Mouse (Mus musculus): ENCODE results near the gene Tmem138. TPM values are rescaled to one million over a fixed set of nuclear protein-coding genes. Genes with fewer than 3 reads are reported as not detected.

Tmem138 gene
- polyA plus RNA-seq, 1 experiment from 2014 or later, result 55.5 TPM

GRCm38 (mm10) chr19:10590301-10590700, 13.1 kb upstream of the Tmem138 start:
- 0 out of 2 replicates have a peak, but pooled peaks cover 2% of the 10 kb centered on the region for H3K4me1 ChIP-seq
- no peak for DNase-seq (ENCODE audit: low spot score)
- no peak overlapping the region for H3K27ac ChIP-seq
- WGBS, result 80% methylated on average over 3 of the region's 3 CpGs
- H3K4me3 ChIP-seq, result no peak overlapping the region
- H3K36me3 ChIP-seq, result peaks cover 50% of the 10 kb centered on the region
- H3K27me3 ChIP-seq (ENCODE audit: low read depth, poor library complexity, severe bottlenecking), result no peaks in the 10 kb centered on the region
- H3K9me3 ChIP-seq (replicated peaks), result no peaks in the 10 kb centered on the region

GRCm38 (mm10) chr19:10589127-10589857, 12.1 kb upstream of the Tmem138 start:
- Histone ChIP-seq H3K27ac (no peak overlapping the region), H3K9me3 (replicated peaks) (no peaks in the 10 kb centered on the region), H3K4me1 (0 out of 2 replicates have a peak, but pooled peaks cover 2% of the 10 kb centered on the region), H3K4me3 (no peak overlapping the region), H3K36me3 (peaks cover 45% of the 10 kb centered on the region), H3K27me3 (ENCODE audit: low read depth, poor library complexity, severe bottlenecking) (no peaks in the 10 kb centered on the region)
- 81% methylated on average over 5 of the region's 5 CpGs for WGBS
- DNase-seq (ENCODE audit: low spot score), result no peak

GRCm38 (mm10) chr19:10587231-10587630, 10.1 kb upstream of the Tmem138 start:
- Histone ChIP-seq H3K27me3 (ENCODE audit: low read depth, poor library complexity, severe bottlenecking) (no peaks in the 10 kb centered on the region), H3K36me3 (peaks cover 27% of the 10 kb centered on the region), H3K4me3 (no peak overlapping the region), H3K27ac (no peak overlapping the region), H3K4me1 (0 out of 2 replicates have a peak, but pooled peaks cover 2% of the 10 kb centered on the region), H3K9me3 (replicated peaks) (no peaks in the 10 kb centered on the region)
- no peak for DNase-seq (ENCODE audit: low spot score)
- WGBS, result 83% methylated on average over 8 of the region's 8 CpGs

- Histone ChIP-seq H3K27ac (no peak overlapping the region), H3K36me3 (peaks cover 17% of the 10 kb centered on the region), H3K9me3 (replicated peaks) (no peaks in the 10 kb centered on the region), H3K4me1 (0 out of 2 replicates have a peak, but pooled peaks cover 2% of the 10 kb centered on the region), H3K4me3 (no peak overlapping the region), H3K27me3 (ENCODE audit: low read depth, poor library complexity, severe bottlenecking) (no peaks in the 10 kb centered on the region)
- DNase-seq (ENCODE audit: low spot score), result no peak
- 86% methylated on average over 8 of the region's 8 CpGs for WGBS
These were observed 8.0 kb upstream of the Tmem138 start for GRCm38 (mm10) chr19:10585112-10585511.

GRCm38 (mm10) chr19:10583550-10584146, 6.5 kb upstream of the Tmem138 start:
- H3K27me3 ChIP-seq (ENCODE audit: low read depth, poor library complexity, severe bottlenecking), result no peaks in the 10 kb centered on the region
- no peak overlapping the region for H3K27ac ChIP-seq
- no peak overlapping the region for H3K4me3 ChIP-seq
- H3K36me3 ChIP-seq, result peaks cover 17% of the 10 kb centered on the region
- no peak for DNase-seq (ENCODE audit: low spot score)
- H3K4me1 ChIP-seq, result no peaks in the 10 kb centered on the region
- H3K9me3 ChIP-seq (replicated peaks), result no peaks in the 10 kb centered on the region
- WGBS, result 77% methylated on average over 7 of the region's 7 CpGs

GRCm38 (mm10) chr19:10581984-10582383, 4.8 kb upstream of the Tmem138 start:
- Histone ChIP-seq H3K9me3 (replicated peaks) (no peaks in the 10 kb centered on the region), H3K27me3 (ENCODE audit: low read depth, poor library complexity, severe bottlenecking) (no peaks in the 10 kb centered on the region), H3K4me1 (peaks cover 8% of the 10 kb centered on the region; the same call in 1 of the 2 replicates), H3K36me3 (peaks cover 8% of the 10 kb centered on the region), H3K27ac (no peak overlapping the region), H3K4me3 (no peak overlapping the region)
- no peak for DNase-seq (ENCODE audit: low spot score)
- 88% methylated on average over 6 of the region's 6 CpGs for WGBS

GRCm38 (mm10) chr19:10580761-10581160, 3.6 kb upstream of the Tmem138 start:
- no peak for DNase-seq (ENCODE audit: low spot score)
- WGBS, result 86% methylated on average over 3 of the region's 3 CpGs
- H3K4me3 ChIP-seq, result no peak overlapping the region
- no peak overlapping the region for H3K27ac ChIP-seq
- no peaks in the 10 kb centered on the region for H3K27me3 ChIP-seq (ENCODE audit: low read depth, poor library complexity, severe bottlenecking)
- H3K4me1 ChIP-seq, result peaks cover 14% of the 10 kb centered on the region
- peaks cover 8% of the 10 kb centered on the region for H3K36me3 ChIP-seq
- no peaks in the 10 kb centered on the region for H3K9me3 ChIP-seq (replicated peaks)

- peaks cover 9% of the 10 kb centered on the region for H3K36me3 ChIP-seq
- WGBS, result 83% methylated on average over 3 of the region's 3 CpGs
- DNase-seq (ENCODE audit: low spot score), result no peak
- no peak overlapping the region for H3K27ac ChIP-seq
- no peak overlapping the region for H3K4me3 ChIP-seq
- no peaks in the 10 kb centered on the region for H3K9me3 ChIP-seq (replicated peaks)
- peaks cover 14% of the 10 kb centered on the region for H3K4me1 ChIP-seq
- H3K27me3 ChIP-seq (ENCODE audit: low read depth, poor library complexity, severe bottlenecking), result no peaks in the 10 kb centered on the region
These were observed 2.9 kb upstream of the Tmem138 start for GRCm38 (mm10) chr19:10580102-10580501.

- no peak for DNase-seq (ENCODE audit: low spot score)
- H3K27ac ChIP-seq, result no peak overlapping the region
- no peaks in the 10 kb centered on the region for H3K4me1 ChIP-seq
- 97% methylated on average over 6 of the region's 6 CpGs for WGBS
- no peaks in the 10 kb centered on the region for H3K9me3 ChIP-seq (replicated peaks)
- H3K27me3 ChIP-seq (ENCODE audit: low read depth, poor library complexity, severe bottlenecking), result no peaks in the 10 kb centered on the region
- peaks cover 59% of the 10 kb centered on the region for H3K36me3 ChIP-seq
- H3K4me3 ChIP-seq, result no peak overlapping the region
These were observed 7.5 kb downstream of the Tmem138 start for GRCm38 (mm10) chr19:10569627-10570026.

- DNase-seq (ENCODE audit: low spot score), result no peak
- Histone ChIP-seq H3K4me3 (no peak overlapping the region), H3K36me3 (peaks cover 15% of the 10 kb centered on the region), H3K4me1 (no peaks in the 10 kb centered on the region), H3K9me3 (replicated peaks) (no peaks in the 10 kb centered on the region), H3K27ac (no peak overlapping the region), H3K27me3 (ENCODE audit: low read depth, poor library complexity, severe bottlenecking) (no peaks in the 10 kb centered on the region)
- 88% methylated on average over 4 of the region's 4 CpGs for WGBS
These were observed 11.9 kb downstream of the Tmem138 start for GRCm38 (mm10) chr19:10565217-10565616.

GRCm38 (mm10) chr19:10564278-10564677, 12.9 kb downstream of the Tmem138 start:
- WGBS, result 83% methylated on average over 6 of the region's 6 CpGs
- Histone ChIP-seq H3K36me3 (peaks cover 6% of the 10 kb centered on the region; the same call in 1 of the 2 replicates), H3K27ac (no peak overlapping the region), H3K9me3 (replicated peaks) (no peaks in the 10 kb centered on the region), H3K4me1 (no peaks in the 10 kb centered on the region), H3K4me3 (no peak overlapping the region), H3K27me3 (ENCODE audit: low read depth, poor library complexity, severe bottlenecking) (no peaks in the 10 kb centered on the region)
- DNase-seq (ENCODE audit: low spot score), result no peak

- no peaks in the 10 kb centered on the region for H3K36me3 ChIP-seq
- DNase-seq (ENCODE audit: low spot score), result no peak
- H3K4me3 ChIP-seq, result no peak overlapping the region
- no peaks in the 10 kb centered on the region for H3K4me1 ChIP-seq
- WGBS, result 71% methylated on average over 5 of the region's 5 CpGs
- H3K9me3 ChIP-seq (replicated peaks), result no peaks in the 10 kb centered on the region
- H3K27me3 ChIP-seq (ENCODE audit: low read depth, poor library complexity, severe bottlenecking), result no peaks in the 10 kb centered on the region
- H3K27ac ChIP-seq, result no peak overlapping the region
These were observed 14.8 kb downstream of the Tmem138 start for GRCm38 (mm10) chr19:10562351-10562750.

GRCm38 (mm10) chr19:10561558-10562314, 15.4 kb downstream of the Tmem138 start:
- WGBS, result 63% methylated on average over 6 of the region's 6 CpGs
- Histone ChIP-seq H3K4me1 (no peaks in the 10 kb centered on the region), H3K27ac (no peak overlapping the region), H3K9me3 (replicated peaks) (no peaks in the 10 kb centered on the region), H3K4me3 (no peak overlapping the region), H3K27me3 (ENCODE audit: low read depth, poor library complexity, severe bottlenecking) (no peaks in the 10 kb centered on the region), H3K36me3 (no peaks in the 10 kb centered on the region)
- DNase-seq (ENCODE audit: low spot score), result no peak

Data from limb, embryonic 10.5 days (tissue).